Mouse (Mus musculus) gonadal fat pad, adult 2 months (tissue): ENCODE measurements at regions not wholly inside any gene's neighbourhood (a gene's known extent, or its start where the extent isn't known, plus 50 kb on each side); places are given as distances from the start of the nearest gene placed in this dataset.

ENCODE experiments used
- DNase-seq: peaks from one replicate; pipeline ENCODE4 v3.0.0-alpha.2; 2012; ENCODE audit warnings: low read depth

DNA sequence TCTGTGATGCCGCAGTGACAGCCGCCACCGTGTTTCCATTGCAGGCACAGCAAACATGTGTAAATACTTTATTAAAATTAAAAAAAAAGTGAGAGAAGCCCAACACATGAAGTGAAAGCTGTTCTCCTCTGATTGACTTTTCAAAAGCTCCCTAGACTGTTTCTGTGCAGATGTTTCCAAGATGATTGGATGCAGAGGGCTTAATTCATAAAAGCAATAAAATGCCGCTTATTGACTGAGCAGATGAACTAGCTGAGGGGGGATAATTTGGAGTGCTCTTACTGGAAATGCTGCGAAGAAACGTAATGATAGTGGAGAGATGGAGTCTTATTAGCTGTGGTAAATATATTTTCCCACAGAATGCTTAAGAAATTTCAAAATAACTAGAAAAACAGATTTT is 170.4 kb downstream of the Rnf144a start:
- DNase-seq, result no peak

DNA sequence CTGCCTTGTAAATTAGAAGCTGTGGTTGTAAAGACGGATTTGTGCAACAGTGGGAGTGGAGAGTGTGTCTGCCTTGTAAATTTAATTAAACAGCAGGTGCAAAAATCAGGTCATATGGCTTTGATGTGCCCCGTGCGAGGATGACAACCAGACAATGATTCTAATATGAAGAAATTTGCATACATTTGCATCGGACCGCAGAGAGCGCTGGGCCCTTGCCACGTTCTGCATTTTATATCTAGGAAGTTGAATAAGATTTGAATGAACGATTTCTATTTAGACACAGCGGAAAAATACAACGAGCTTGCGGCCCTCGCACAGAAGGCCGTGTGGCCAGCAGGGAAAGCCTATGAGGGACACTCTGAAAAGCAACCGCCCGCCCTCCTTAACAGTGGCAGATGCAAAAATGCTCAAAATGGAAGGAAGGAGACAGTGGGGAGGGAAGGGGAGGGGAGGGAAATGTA is 187.5 kb downstream of the Rnf144a start:
- DNase-seq, result no peak

DNA sequence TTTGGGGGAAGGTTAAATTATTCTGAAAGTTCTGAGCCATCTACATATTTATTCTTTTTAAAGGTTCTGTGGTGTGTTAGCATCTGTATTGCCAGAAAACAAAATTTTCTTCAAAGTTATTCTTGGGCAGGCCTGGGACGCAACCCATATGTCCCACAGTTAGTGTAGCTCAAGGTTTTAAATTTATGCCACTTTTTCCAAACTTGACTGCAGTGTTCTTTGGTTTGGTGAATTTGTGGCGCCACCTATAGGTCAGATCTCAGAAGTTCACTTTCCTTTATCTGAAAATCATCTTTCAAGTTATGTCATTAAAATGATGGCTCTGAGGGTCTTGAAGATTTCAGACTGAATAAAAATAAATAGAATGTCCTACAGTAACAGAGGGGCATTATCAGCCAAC is 188.7 kb downstream of the Rnf144a start:
- DNase-seq, result no peak

GRCm38 (mm10) chr12:26212447-26212846 is 202.6 kb downstream of the Rnf144a start:
- no peak for DNase-seq

DNA sequence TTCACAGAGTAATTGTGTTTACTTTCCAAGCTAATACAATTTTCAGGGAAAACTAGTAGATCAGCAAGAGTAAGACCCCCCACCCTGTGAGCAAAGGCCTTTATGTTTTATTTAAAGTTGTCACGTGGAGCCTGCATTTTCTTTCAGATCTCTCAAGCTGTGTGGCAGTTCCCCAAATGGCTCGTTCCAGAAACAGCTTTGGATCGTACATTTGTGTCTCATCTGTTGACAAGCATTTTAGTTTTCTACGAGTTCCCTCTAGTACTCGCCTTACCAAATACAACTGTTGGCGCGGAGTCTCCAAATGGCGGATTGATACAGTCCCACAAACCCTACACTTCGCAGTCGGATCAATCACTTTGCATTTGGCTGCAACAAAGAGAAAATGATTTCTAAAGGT is 203.6 kb downstream of the Rnf144a start:
- DNase-seq, result no peak

DNA sequence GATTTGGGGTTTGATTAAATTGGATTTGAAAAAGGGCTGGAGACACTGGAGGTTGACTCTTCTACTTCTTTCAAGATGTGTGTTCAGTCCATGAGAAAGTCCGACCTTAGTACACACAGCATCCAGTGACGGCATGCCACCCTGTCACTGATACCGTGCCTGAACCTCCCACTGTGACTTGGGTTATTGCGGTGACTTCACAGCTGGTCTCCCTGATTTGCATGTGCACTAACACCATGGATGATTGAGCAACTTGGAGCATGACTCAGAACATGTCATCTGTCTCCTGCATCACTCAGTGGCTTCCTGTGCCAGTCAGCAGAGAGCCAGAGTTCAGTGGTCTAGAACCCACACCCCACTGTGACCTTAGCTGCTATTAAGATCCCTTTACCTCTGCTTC is 208.3 kb downstream of the Rnf144a start:
- no peak for DNase-seq

- DNase-seq, result no peak
Observed at GRCm38 (mm10) chr12:26206036-26206435, 209.0 kb downstream of the Rnf144a start.

DNA sequence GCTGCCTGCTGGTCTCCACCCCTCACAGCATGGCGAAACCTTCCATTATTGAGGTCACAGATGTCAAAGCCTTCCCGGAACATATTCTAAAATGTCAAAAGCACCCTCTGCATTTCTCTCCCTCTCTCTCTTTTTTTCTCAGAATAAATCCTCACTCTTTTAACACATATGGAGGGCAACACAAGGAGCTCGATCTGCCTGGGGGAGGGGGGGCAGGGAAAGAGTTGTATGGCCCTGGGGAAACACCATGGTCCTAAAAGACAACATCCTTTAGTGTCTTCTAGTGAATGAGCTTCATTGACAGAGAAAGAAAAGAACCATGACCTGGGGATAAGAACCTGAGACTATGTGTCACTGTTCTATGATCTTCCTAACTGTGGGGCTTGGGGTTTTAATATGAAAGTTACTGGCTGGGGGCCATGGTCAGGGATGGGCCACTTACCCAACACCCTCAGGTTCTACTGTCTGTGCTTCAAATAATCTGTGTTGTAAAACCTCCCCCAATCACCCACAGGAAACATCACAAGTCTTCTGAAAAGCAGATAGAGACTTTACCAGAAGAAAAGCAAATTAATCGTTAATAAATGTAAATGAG is 223.0 kb downstream of the Rnf144a start:
- no peak for DNase-seq

DNA sequence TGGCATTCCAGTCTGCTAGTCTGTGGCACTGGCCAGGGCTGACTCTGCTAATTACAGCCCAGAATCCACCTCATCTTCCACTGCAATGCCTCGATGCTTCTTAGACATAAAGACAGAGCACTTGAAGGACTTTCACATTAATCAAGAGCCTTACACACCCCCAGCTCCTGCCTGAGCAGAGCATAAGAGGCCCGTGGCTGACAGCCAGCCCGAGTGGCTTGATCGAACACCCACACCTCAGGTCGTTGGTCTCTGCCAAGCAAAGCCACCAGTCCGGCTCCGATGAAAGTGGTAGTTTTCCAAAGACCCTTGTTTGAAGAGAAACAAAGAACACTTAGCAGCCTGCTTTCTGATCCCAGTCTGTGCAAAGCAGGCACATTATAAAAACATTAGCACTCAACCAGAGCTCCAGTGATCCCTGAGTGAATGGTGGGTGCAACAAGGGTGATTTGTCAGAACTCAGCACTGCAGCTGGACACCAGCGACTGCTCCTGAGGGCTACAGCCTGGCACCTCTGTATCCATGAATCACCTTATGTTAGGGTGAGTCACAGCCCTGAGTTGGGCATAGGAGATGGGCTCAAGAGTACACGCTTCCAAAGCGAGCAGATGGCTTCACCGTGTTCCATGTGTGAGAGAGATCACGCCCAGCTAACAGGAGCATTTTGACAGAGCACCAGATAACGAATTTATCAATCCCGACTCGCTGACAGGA is 223.6 kb downstream of the Rnf144a start:
- DNase-seq, result no peak

DNA sequence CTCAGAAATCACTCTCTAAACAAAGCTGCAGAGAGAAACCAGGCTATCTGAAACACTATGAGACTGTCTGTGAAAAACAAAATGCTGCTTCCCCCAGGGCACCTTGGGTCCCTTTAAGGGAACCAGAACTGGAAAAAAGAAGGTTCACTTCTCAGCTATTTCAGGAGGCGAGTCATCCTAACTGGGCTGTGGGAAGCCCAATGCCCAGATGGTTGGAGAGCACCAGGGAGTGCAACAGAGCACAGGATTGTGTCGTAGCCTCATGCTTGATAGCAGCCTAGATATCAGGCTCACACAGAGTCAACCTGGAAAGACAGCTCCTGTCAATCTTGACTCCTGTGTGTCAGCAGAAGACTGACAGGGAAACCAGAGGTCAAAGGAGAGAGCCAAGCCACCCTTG is 226.1 kb downstream of the Rnf144a start:
- DNase-seq, result no peak

DNA sequence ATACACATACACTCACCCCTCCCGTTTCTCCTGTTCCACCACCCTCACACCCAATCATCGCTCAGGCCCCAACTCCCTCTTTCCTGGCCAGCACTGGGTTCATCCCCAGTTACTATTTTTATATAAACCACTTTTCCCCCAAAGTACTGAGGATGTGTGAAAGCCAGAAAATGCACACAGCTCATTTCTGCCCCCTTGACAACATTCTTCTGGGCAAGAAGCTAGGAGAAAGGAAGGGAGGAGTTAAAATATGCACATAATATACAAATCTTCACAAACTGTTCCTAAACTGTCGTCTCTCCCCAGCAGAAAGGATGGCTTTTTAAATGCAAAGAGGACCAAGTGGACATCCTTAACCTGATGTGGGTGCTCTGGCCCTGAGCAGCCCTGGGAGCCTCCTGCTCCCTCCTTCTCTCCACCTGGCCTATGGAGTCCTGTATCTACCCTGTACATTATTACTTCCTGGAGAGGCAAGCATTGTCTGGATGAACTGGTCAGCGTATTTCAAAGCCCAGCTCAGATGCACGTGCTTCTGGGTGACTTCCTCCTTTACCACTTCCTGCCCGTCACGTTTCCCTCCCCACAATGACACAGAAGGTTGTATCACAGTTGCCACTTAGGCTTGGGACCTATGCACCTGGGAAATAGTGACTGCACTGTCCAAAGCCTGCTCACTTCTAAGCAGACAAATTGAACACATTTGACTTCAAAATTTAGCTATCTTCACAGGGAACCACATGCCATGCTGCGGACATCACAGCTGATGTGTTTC is 227.8 kb downstream of the Rnf144a start:
- no peak for DNase-seq

- no peak for DNase-seq
Observed at GRCm38 (mm10) chr12:26184701-26185460, 230.2 kb downstream of the Rnf144a start.

- no peak for DNase-seq
Observed at GRCm38 (mm10) chr12:26183021-26183420, 232.0 kb downstream of the Rnf144a start.

DNA sequence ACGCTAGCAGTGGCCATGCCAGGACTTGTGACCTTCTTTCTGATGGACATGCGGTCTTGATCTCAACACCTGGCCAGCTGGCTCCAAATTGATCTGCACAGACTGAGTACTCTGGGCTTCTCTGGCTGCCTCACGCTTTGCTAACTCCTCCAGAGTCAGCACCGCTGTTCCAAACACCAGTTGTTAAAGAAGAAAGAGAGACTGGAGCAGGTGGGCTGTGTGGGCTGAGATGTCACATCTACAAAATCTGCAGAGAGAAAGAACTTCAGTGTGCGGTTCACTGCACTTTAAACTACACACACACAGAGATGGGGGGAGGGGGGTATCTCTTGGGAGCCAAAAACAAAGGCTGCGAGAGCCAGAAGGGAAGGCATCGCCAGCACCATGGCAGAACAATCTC is 234.2 kb downstream of the Rnf144a start:
- no peak for DNase-seq

DNA sequence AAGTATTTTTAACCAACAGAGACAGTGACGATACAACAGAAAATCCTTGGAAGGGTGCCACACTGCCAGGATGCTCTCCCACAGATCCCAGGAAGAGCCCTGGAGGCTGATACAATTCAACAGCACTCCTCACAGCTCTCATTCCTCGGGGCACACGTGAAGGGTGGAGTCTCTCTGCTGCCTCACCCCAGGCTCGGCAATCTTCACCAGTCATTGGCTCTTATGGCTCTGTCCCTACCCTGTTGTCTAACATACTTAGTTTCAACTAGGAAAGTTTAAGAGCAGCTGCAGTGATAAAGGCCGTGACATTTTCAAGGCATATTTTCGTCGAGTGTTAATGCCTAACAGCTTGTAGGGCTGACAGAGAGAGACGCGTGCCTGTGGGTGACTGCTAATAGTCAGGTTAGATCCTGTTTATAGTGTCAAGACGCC is 238.8 kb downstream of the Rnf144a start:
- no peak for DNase-seq

DNA sequence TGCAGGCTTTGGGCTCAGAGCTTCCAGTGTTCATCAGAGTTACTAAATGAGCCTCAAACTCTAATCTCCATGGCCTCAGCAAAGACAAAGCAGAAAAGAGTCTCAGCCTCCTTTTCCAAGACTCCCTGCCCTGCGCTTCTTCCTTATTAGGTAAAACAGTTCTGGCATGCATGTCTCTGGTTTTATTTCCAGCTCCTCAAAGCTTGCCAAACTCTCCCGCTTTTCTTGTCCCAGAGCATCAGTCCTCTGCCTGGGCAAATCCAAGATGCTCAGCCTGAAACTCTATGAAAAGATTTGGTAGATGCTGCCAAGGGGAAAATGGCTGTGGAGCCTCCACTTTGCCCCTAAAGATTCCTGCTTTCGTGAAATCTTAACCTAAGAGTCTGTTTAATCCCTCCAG is 251.6 kb downstream of the Rnf144a start:
- no peak for DNase-seq

GRCm38 (mm10) chr12:26160861-26161615 is 254.0 kb downstream of the Rnf144a start:
- DNase-seq, result no peak

GRCm38 (mm10) chr12:26152992-26153391 is 262.1 kb downstream of the Rnf144a start:
- DNase-seq, result no peak

DNA sequence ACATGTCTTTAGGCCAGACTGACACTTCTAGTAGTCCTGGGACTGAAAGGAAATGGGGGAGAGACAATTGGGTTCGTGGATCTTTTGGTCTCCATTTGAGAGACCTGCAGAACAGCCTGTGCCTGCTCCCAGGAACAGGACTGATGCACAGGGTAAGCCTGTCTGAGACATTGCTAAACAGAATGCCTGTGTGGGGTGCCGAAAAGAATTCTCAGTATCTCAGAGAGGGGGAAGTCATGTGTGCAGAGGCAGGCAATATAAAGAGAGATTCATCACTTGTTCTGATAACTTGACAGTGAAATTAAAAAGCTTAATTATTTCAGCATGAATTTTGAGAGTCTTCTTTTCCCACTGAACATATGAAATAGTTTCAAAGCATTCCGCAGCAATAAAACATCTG is 268.7 kb downstream of the Rnf144a start:
- DNase-seq, result no peak

DNA sequence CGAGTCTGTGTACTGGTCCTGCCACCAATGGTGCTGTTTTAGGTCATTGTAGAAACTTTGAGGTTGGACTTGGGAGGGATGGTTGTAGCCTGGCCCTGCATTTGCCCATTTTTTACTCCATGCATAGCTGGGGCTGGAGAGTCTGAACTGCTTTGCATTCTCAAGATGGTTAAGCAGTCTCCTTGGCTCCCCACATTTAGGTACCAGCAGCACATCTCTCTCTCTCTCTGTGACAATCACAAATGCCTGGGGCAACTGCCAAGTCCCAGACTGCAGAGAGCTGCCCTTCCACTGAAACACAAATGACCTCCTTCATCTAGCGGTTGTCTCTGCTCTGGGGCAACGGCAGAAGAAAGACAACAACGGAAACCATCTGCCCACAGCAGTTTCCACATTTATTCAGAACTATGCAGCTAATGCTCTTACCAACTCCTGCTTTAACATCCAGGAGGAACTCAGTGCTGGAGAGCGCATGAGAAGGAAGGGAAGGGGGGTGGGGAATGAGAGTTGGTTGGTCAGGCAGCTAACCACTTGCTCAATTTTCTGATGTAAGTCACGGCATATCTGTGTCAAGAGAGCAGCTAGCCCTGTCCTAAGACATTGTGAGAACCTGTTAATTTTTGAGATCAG is 269.9 kb downstream of the Rnf144a start:
- DNase-seq, result no peak

DNA sequence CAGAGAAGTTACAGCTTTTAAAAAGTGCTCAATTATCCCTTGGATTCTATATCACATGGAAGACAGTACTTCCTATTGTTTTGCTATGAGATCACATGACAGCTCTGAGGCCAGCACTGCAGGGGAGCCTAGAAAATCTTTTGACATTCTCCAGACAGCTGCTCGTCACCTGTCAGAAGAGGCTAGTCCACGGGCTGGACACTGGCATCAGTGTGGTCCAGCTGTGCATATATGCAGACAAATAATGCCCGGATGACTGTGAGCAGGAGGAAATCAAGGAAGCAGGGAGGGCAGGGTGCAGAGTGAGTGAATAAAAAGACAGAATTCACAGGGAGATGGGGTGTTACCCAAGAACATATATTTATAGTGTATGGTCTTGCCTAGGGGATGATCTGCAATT is 270.4 kb downstream of the Rnf144a start:
- no peak for DNase-seq
